Mouse (Mus musculus) cortical plate, adult 2 months (tissue): Measurements from ENCODE around the gene Dmbx1.

Experiments
- CTCF ChIP-seq: fragments of 200-500 bp; IDR thresholded peaks from 2 replicates; pipeline ENCODE4 v1.5.1; 2011; ENCODE audit warnings: mild to moderate bottlenecking, control low read depth, low read length; ENCODE audit not compliant: insufficient read depth; ENCODE audit errors: extremely low read depth
- POLR2A ChIP-seq: fragments of 200-500 bp; IDR thresholded peaks from 2 replicates; pipeline ENCODE4 v1.6.1; 2011; ENCODE audit warnings: mild to moderate bottlenecking, low read length, control low read depth; ENCODE audit not compliant: insufficient read depth; ENCODE audit errors: extremely low read depth

DNA sequence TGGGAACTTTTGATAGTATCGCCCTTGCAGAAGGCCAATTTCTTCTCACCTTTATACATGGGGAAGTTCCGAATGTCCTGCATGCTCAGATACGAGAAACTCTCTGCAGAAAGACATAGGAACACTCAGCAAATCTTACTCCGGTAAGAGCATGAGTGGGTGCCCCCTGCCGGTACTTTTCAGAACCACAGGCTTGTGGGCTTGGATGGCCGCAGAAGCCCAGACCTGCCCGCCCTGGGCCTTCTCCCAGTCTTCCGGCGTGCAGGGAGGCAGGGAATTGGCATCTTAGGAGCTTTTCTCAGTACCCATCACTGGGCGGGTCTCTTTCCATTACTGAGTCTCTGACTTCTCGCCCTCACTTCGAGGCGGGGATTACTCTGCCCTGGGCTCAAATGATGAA is 44.4 kb upstream of the Dmbx1 start:
- TF ChIP-seq CTCF (peak; percentile 63), POLR2A (no peak)
